Mouse (Mus musculus): ENCODE data around the gene Bmt2. TPM values are rescaled to one million over a fixed set of nuclear protein-coding genes. Genes with fewer than 3 reads are reported as not detected.

Bmt2 gene
- total and polyA plus RNA-seq, 2 experiments from 2014 or later = 8.7 to 13.1 TPM

DNA sequence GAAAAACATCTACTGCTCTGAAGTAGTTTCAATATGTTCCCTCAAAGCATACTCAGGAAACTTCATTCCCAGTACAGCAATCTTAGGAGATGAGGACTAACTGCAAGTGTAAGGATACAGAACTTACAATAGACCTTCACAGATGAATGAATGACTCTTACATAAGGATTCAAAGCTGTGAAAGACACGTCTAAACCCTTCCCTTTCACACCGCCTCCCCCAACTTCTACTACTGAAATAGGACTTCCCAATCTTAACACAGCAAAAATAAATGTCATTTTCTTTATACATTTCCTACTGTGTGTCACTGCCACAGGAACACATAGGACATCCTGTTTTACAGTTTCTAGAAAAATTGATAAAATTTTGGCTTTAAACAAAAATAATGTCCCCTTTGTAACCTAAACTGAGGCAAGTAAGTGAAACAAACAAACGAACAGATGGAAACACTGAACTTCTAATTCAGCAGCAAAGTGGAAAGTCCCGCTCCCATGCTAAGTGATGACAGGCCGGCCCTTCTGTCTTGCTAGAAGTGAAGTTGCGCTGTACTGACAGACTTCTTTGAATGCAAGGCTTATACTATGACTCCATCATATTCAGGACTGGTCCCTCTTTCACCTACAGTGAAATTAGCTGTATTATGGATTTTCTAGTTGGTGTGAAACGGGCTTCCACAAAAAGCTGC, 79.4 kb downstream of the Bmt2 start:
- no peak overlapping the region for H3K27ac ChIP-seq (ENCODE audit: low read depth)
- peaks cover 18% of the 10 kb centered on the region for H3K36me3 ChIP-seq (replicated peaks; ENCODE audit: control insufficient read depth, insufficient read depth, low read length)
- DNase-seq (ENCODE audit: low spot score) (no peak), ATAC-seq (ENCODE audit: insufficient read depth, low read depth) (no peak)
- peaks cover 19% of the 10 kb centered on the region; the same call in 1 of the 2 replicates for H3K4me1 ChIP-seq (ENCODE audit: control insufficient read depth, insufficient read depth)
- H3K4me2 ChIP-seq (ENCODE audit: low read depth, low read length) = no peak overlapping the region
- H3K27me3 ChIP-seq (ENCODE audit: control insufficient read depth, insufficient read depth, low read length) = no peaks in the 10 kb centered on the region
- WGBS = 52% methylated on average over 7 of the region's 7 CpGs
- no peak overlapping the region for H3K4me3 ChIP-seq (ENCODE audit: low read depth, low read length)
- TF ChIP-seq EP300 (IDR thresholded peaks at IDR 0.05; ENCODE audit: low read depth) = no peak
- no peak for TF ChIP-seq CTCF (IDR thresholded peaks at IDR 0.05; ENCODE audit: low read depth)
- H3K9ac ChIP-seq (replicated peaks; ENCODE audit: low read depth, low read length) = no peak overlapping the region
- H3K9me3 ChIP-seq (replicated peaks; ENCODE audit: control insufficient read depth, low read length) = no peaks in the 10 kb centered on the region

DNA sequence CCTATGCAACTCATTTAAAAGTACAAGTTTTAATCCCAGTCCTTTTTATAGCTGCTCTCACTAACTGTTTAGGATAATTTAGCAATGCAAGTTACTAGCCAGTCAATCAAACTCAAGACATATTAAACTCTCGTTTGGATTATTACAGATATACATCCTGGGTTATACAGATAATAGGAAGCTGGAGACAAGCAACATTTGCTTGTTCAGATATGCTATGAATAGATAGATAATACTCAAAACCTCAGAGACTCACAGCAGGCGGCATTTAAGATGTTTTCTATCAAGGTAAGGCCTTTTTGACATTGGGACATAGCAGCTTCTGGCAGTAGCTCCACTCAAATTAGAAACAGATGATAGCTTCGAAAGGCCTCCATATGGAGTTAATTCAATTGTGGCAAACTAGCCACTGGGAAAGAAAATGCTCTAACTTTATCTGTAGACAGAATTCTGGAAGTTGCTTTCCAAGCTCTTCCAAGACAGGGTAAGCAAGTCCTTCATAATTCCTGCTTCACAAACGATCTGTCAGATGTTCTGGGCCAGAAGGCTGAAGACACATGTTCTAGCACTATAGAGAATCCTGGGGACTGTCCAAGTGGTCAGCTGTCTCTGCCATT, 84.9 kb downstream of the Bmt2 start:
- no peaks in the 10 kb centered on the region for H3K4me1 ChIP-seq (ENCODE audit: control insufficient read depth, insufficient read depth)
- no peak overlapping the region for H3K9ac ChIP-seq (replicated peaks; ENCODE audit: low read depth, low read length)
- H3K36me3 ChIP-seq (replicated peaks; ENCODE audit: control insufficient read depth, insufficient read depth, low read length) = peaks cover 47% of the 10 kb centered on the region
- H3K4me3 ChIP-seq (ENCODE audit: low read depth, low read length) = no peak overlapping the region
- H3K27me3 ChIP-seq (ENCODE audit: control insufficient read depth, insufficient read depth, low read length) = no peaks in the 10 kb centered on the region
- no peaks in the 10 kb centered on the region for H3K9me3 ChIP-seq (replicated peaks; ENCODE audit: control insufficient read depth, low read length)
- TF ChIP-seq EP300 (IDR thresholded peaks at IDR 0.05; ENCODE audit: low read depth) (no peak), CTCF (IDR thresholded peaks at IDR 0.05; ENCODE audit: low read depth) (no peak)
- no peak for DNase-seq (ENCODE audit: low spot score)
- no peak for ATAC-seq (ENCODE audit: insufficient read depth, low read depth)
- no peak overlapping the region for H3K27ac ChIP-seq (ENCODE audit: low read depth)
- H3K4me2 ChIP-seq (ENCODE audit: low read depth, low read length) = no peak overlapping the region
- WGBS = 66% methylated on average over 4 of the region's 4 CpGs

DNA sequence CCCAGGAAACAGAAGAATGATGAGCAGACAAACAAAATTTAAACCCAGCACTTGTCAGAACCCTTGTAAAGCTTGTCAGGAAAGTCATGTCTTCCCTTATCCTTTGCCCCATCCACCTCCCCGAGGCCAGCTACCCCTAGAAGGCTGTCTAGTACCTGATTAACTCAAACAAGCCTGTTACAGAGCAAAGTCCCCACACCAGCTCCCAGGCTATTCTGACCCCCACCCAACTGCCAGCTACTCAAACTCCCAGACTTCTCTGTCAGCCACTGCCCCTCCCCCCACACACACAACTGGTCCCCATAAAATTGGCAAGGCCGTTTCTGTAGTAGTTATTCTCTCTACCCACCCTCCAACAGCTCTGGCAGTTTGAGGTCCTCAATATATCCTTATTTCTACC, 91.2 kb downstream of the Bmt2 start:
- H3K27me3 ChIP-seq (ENCODE audit: control insufficient read depth, insufficient read depth, low read length) = no peaks in the 10 kb centered on the region
- no peak for DNase-seq (ENCODE audit: low spot score)
- 38% methylated on average over 2 of the region's 2 CpGs for WGBS
- no peak for ATAC-seq (ENCODE audit: insufficient read depth, low read depth)
- H3K4me2 ChIP-seq (ENCODE audit: low read depth, low read length) = no peak overlapping the region
- no peaks in the 10 kb centered on the region for H3K4me1 ChIP-seq (ENCODE audit: control insufficient read depth, insufficient read depth)
- TF ChIP-seq CTCF (IDR thresholded peaks at IDR 0.05; ENCODE audit: low read depth) (no peak), EP300 (IDR thresholded peaks at IDR 0.05; ENCODE audit: low read depth) (no peak)
- peaks cover 34% of the 10 kb centered on the region for H3K36me3 ChIP-seq (replicated peaks; ENCODE audit: control insufficient read depth, insufficient read depth, low read length)
- H3K9me3 ChIP-seq (replicated peaks; ENCODE audit: control insufficient read depth, low read length) = no peaks in the 10 kb centered on the region
- H3K9ac ChIP-seq (replicated peaks; ENCODE audit: low read depth, low read length) = no peak overlapping the region
- H3K4me3 ChIP-seq (ENCODE audit: low read depth, low read length) = no peak overlapping the region
- H3K27ac ChIP-seq (ENCODE audit: low read depth) = no peak overlapping the region

DNA sequence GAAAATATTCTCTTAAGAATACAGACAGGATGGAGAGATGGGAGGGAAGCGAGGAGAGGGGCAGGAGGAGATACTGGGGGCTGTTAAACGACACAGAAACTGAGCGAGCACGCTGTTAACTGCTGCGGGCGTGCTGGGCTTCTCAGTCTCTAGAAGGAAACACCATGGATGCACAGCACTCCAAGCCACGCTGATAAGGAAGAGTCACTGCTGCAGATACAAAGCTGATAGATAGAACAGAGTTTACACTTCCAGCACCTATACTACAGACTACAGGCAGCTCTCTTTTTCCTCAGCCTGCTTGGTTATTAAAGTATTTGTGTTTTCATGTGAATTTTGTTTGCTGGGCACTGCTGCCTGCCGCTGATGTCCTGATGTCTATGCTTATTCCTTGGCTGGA, 91.6 kb downstream of the Bmt2 start:
- ATAC-seq (ENCODE audit: insufficient read depth, low read depth) (no peak), DNase-seq (ENCODE audit: low spot score) (no peak)
- Histone ChIP-seq H3K9ac (replicated peaks; ENCODE audit: low read depth, low read length) (no peak overlapping the region), H3K36me3 (replicated peaks; ENCODE audit: control insufficient read depth, insufficient read depth, low read length) (peaks cover 33% of the 10 kb centered on the region), H3K4me1 (ENCODE audit: control insufficient read depth, insufficient read depth) (no peaks in the 10 kb centered on the region), H3K4me3 (ENCODE audit: low read depth, low read length) (no peak overlapping the region), H3K27me3 (ENCODE audit: control insufficient read depth, insufficient read depth, low read length) (no peaks in the 10 kb centered on the region), H3K9me3 (replicated peaks; ENCODE audit: control insufficient read depth, low read length) (no peaks in the 10 kb centered on the region), H3K27ac (ENCODE audit: low read depth) (no peak overlapping the region), H3K4me2 (ENCODE audit: low read depth, low read length) (no peak overlapping the region)
- TF ChIP-seq CTCF (IDR thresholded peaks at IDR 0.05; ENCODE audit: low read depth) (no peak), EP300 (IDR thresholded peaks at IDR 0.05; ENCODE audit: low read depth) (no peak)
- 52% methylated on average over 8 of the region's 8 CpGs for WGBS

DNA sequence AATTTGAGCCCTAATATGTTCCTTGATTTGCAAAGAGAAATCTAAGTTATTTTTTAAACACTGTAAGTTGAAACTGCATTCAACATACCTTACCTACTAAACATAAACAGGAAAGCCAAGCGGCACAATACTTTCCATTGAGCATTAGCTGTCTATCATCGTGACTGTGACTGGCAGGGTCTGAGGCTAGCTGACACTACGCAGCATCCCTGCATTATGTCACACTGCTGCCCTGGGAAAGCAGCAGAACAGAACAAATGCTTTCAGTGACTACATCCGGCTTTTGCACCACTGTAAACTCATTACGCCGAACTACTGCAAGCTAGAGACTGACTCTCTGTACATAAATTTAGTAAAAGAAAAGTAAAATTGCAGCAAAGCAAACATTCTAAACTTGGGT, 93.0 kb downstream of the Bmt2 start:
- no peaks in the 10 kb centered on the region for H3K9me3 ChIP-seq (replicated peaks; ENCODE audit: control insufficient read depth, low read length)
- H3K36me3 ChIP-seq (replicated peaks; ENCODE audit: control insufficient read depth, insufficient read depth, low read length) = peaks cover 31% of the 10 kb centered on the region
- ATAC-seq (ENCODE audit: insufficient read depth, low read depth) (no peak), DNase-seq (ENCODE audit: low spot score) (no peak)
- H3K4me1 ChIP-seq (ENCODE audit: control insufficient read depth, insufficient read depth) = no peaks in the 10 kb centered on the region
- WGBS = 76% methylated on average over 6 of the region's 6 CpGs
- TF ChIP-seq CTCF (IDR thresholded peaks at IDR 0.05; ENCODE audit: low read depth) (no peak), EP300 (IDR thresholded peaks at IDR 0.05; ENCODE audit: low read depth) (no peak)
- no peak overlapping the region for H3K4me2 ChIP-seq (ENCODE audit: low read depth, low read length)
- H3K9ac ChIP-seq (replicated peaks; ENCODE audit: low read depth, low read length) = no peak overlapping the region
- no peak overlapping the region for H3K4me3 ChIP-seq (ENCODE audit: low read depth, low read length)
- H3K27me3 ChIP-seq (ENCODE audit: control insufficient read depth, insufficient read depth, low read length) = no peaks in the 10 kb centered on the region
- H3K27ac ChIP-seq (ENCODE audit: low read depth) = no peak overlapping the region

Data from heart, postnatal 0 days (tissue).